Mouse (Mus musculus) G1E-ER4 (cell line): ENCODE results near the gene Gpr176. TPM values are rescaled to one million over a fixed set of nuclear protein-coding genes. Genes with fewer than 3 reads are reported as not detected.

Source experiments
- GATA1 ChIP-seq: IDR thresholded peaks from one replicate; pipeline ENCODE4 v1.8.0; 2012; ENCODE audit warnings: low read length, inconsistent platforms
- polyA plus RNA-seq: library from polyadenylated mRNA; stranded (reverse); fragments of >175 nt; gene quantifications from 2 replicates; pipeline ENCODE4 v1.2.3, GENCODE M21; 2012

Gpr176 gene
- polyA plus RNA-seq: not detected in 2 replicates

DNA sequence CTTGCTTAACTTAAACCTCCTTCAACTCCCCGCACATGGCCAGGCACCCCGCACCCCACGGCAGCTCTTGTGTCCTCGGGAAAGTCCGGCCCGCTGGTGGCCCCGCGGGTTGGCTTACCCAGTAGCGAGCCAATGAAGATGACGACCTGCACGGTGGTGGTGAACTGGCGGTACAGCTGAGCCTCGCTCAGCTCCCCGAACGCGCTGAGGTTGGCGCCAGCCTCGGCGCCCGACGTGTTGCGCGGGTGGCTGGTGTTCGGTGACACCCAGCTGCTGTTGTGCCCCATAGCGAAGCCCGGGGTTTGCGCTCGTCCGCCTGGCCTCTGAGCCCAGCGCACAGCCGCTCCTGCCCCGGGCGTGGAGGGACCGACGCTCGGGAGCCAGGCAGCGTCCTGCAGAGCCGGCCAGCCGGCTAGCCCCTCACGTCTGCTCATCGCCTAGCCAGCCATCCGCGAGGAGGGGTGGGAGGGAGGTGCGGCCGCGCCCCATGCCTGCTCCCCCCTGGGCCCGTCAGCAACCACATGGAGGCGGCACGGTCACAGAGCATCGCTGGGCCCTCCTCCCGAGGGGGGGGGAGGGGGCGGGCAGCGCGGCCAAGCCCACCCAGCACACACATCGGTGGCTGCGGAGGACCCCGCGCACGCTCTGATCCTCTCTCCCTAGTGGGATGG lies at the start of gene Gpr176:
TSS of gene Gpr176 (minus strand) at position 519 of the 671 bp plus-strand sequence.
- no peak for TF ChIP-seq GATA1

GRCm38 (mm10) chr2:118422385-118422784 lies 49.2 kb upstream of the Gpr176 start:
- no peak for TF ChIP-seq GATA1

DNA sequence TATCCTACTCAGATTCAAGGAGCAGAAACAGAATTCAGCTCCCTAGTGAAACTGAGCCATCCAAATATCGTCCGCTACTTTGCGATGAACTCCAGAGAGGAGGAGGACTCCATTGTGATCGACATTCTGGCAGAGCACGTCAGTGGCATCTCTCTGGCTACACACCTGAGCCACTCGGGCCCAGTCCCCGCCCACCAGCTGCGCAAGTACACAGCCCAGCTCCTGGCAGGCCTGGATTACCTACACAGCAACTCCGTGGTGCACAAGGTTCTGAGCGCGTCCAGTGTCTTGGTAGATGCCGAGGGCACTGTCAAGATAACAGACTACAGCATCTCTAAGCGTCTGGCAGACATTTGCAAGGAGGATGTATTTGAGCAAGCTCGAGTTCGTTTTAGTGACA lies 48.7 kb upstream of the Gpr176 start:
- TF ChIP-seq GATA1: no peak

- TF ChIP-seq GATA1: no peak
Observed at GRCm38 (mm10) chr2:118418076-118418475, 44.9 kb upstream of the Gpr176 start.

DNA sequence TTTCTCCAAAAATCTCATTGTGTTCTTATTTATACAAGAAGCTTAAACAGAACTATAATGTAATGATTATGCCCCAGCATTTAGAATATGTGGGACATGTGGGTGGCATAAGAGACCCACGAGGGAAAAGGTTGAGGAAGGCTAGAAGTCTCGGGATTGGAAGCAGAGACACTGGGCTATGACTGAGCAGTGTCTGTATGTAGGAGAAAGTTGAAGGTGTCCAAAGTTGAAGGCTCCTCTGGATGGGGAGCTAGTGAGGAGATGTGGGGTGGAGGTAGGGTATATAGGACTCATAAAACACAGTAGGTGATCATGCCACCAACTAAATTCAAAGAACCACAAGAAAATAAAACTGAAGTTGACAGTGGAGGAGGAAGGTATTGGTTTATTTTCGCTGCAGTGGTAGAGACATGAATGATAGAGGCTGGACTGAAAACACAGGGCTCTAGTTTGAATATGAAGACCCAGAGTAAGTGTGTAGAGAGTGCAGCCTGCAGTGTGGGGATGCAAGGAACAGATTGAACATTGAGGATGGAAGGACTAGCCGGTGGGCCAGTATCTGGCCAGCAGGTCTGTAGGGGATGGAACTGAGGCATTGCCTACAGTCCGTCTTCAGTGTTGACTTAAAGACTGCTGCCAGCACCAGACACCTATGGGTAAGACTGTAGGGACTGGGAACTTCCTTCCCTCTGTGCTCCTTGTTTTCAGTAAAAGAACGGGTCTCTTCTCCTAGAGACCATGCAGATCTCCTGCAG lies 42.6 kb upstream of the Gpr176 start:
- no peak for TF ChIP-seq GATA1

DNA sequence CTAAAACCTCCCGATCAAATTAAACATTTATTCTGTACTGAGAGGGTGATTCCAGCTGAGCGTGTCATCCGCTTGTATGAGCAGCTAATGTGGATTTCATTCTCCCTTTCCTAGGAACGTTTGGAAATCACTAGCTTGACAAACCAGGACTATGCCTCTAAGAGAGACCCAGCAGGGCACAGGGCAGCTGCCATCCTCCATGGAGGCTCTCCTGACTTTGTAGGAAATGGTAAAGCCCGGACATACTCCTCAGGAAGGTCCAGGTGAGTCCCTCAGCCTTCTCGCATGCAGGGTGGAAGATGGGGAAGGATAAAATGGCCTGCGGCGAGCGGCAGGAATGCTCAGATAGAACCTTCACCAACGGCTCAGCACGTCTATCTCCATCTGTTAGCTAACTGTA lies 39.6 kb upstream of the Gpr176 start:
- TF ChIP-seq GATA1: no peak

DNA sequence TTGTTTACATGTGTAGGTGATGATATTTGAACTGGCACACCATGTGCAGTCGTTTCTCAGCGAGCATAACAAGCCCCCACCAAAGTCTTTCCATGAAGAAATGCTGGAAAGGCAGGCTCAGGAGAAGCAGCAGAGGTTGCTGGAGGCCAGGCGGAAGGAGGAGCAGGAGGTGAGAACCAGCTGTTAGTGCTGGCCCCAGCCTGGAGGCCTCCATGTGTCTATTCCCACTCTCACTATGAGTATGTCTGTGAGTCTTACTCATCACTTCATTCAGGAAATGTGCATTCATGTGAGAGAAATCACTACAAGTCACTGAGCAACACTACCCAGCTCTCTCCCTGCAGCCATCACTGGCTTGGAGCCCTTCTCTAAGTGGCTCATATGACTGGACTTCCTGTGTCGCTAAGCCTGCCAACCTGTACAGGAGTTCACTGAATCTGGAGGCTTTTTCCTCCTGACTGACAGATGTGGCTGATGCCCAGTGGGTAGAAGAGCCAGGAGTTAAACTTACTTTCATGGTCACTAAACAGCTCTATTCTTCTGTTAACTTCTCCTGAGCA lies 35.2 kb upstream of the Gpr176 start:
- no peak for TF ChIP-seq GATA1

DNA sequence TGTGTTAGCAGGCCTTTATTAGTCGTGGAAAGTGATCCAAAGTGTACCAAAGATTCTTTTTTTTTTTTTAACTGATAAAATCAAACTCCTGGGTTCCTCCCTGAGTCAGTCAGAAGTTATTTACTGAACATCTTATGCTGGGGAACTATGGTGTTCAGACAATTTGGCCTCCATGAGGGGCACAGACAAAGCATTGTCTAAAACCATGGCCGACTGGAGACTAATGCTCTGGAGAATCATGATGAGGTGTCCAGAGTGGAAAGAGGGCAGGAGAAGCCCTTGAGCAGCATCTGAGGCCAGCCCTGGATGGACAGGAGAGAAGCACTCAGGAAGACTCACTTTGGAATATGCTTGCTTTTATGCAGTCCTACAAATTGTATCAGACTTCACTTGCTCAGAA lies 33.6 kb upstream of the Gpr176 start:
- TF ChIP-seq GATA1: no peak

- no peak for TF ChIP-seq GATA1
Observed at GRCm38 (mm10) chr2:118405568-118405967, 32.3 kb upstream of the Gpr176 start.

- no peak for TF ChIP-seq GATA1
Observed at GRCm38 (mm10) chr2:118404336-118404735, 31.1 kb upstream of the Gpr176 start.

GRCm38 (mm10) chr2:118401834-118402727 lies 28.9 kb upstream of the Gpr176 start:
- TF ChIP-seq GATA1: no peak

DNA sequence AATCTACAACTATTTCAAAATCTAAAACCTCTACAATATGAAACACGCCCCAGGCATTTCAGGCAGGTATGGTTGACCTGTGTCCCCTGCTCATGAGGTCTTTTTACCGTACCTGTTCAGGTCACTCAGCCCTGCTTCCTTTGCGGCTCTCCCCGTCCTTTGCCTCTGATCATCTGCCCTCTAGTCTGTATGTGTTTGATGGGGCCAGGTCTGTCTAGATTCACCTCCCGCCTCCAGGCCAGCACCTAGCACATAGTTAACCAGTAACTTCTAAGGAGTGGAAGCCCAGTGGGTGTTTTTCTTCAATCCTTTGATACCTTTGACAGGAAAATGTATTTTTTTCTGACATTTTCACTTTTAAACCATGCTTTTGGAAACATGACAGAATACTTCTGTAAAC lies 26.5 kb upstream of the Gpr176 start:
- no peak for TF ChIP-seq GATA1

GRCm38 (mm10) chr2:118391201-118391600 lies 18.0 kb upstream of the Gpr176 start:
- no peak for TF ChIP-seq GATA1

GRCm38 (mm10) chr2:118390072-118390471 lies 16.9 kb upstream of the Gpr176 start:
- TF ChIP-seq GATA1: no peak

GRCm38 (mm10) chr2:118389569-118389968 lies 16.4 kb upstream of the Gpr176 start:
- no peak for TF ChIP-seq GATA1
